Mouse (Mus musculus) lung, embryonic 16.5 days (tissue): ENCODE results near the gene Lrp2. TPM values are rescaled to one million over a fixed set of nuclear protein-coding genes. Genes with fewer than 3 reads are reported as not detected.
A peak's percentile ranks its signal among the peaks of the same experiment; 100 is the strongest.

ENCODE experiments used
- ATAC-seq: fragments of 200-750 bp; cut with Nextera tagmentation; 2 replicates; pipeline ENCODE4 v1.8.0; 2017; ENCODE audit warnings: low read depth, mild to moderate bottlenecking, moderate library complexity
- H3K27ac ChIP-seq: fragments of 300-500 bp; sonication (generic); 2 replicates; pipeline ENCODE4 v1.5.1; 2014; ENCODE audit warnings: mild to moderate bottlenecking, control low read depth, low read length
- H3K27me3 ChIP-seq: fragments of 300-500 bp; sonication (generic); 2 replicates; pipeline ENCODE4 v1.6.1; 2014; ENCODE audit warnings: low read depth, low read length, mixed read lengths; ENCODE audit not compliant: control insufficient read depth, insufficient read depth
- H3K36me3 ChIP-seq: fragments of 300-500 bp; sonication (generic); 2 replicates; pipeline ENCODE4 v1.6.1; 2014; ENCODE audit warnings: low read length; ENCODE audit not compliant: control insufficient read depth, insufficient read depth
- H3K4me1 ChIP-seq: fragments of 300-500 bp; sonication (generic); replicated peaks from 2 replicates; pipeline ENCODE4 v1.6.1; 2014; ENCODE audit warnings: low read length, mixed read lengths; ENCODE audit not compliant: control insufficient read depth, insufficient read depth
- H3K4me2 ChIP-seq: fragments of 300-500 bp; sonication (generic); 2 replicates; pipeline ENCODE4 v1.6.1; 2014; ENCODE audit warnings: low read depth, low read length, control low read depth
- H3K4me3 ChIP-seq: fragments of 300-500 bp; sonication (generic); 2 replicates; pipeline ENCODE4 v1.5.1; 2014; ENCODE audit warnings: mild to moderate bottlenecking, low read length, control low read depth
- H3K9ac ChIP-seq: fragments of 300-500 bp; sonication (generic); 2 replicates; pipeline ENCODE4 v1.6.1; 2014; ENCODE audit warnings: low read length, control low read depth
- H3K9me3 ChIP-seq: fragments of 300-500 bp; sonication (generic); 2 replicates; pipeline ENCODE4 v1.6.1; 2016; ENCODE audit warnings: low read length; ENCODE audit not compliant: control insufficient read depth
- WGBS: fragments of 180-500 bp; shearing (Covaris S2); extraction: QIAGEN DNeasy Blood & Tissue Kit; methylation state at CpG from one replicate; pipeline ENCODE4 v1.1.7; 2014; 5-methylcytosine and 5-hydroxymethylcytosine counted together
- polyA plus RNA-seq: library from polyadenylated mRNA; unstranded; fragments of >200 nt; fragmentation: Nextera tagmentation; extraction: Ambion mirVana; gene quantifications from 2 replicates; pipeline ENCODE4 v1.2.1, GENCODE M21; 2015

Gene Lrp2
- polyA plus RNA-seq, 1 experiment from 2014 or later = 0.29 TPM

- H3K36me3 ChIP-seq = no peaks in the 10 kb centered on the region
- no peaks in the 10 kb centered on the region for H3K4me1 ChIP-seq
- no peaks in the 10 kb centered on the region for H3K9me3 ChIP-seq
- H3K27ac ChIP-seq = no peak overlapping the region
- no peak overlapping the region for H3K4me3 ChIP-seq
- WGBS = 64% methylated on average over 5 of the region's 5 CpGs
- no peaks in the 10 kb centered on the region for H3K27me3 ChIP-seq
- H3K4me2 ChIP-seq = no peak overlapping the region
- no peak for ATAC-seq
- H3K9ac ChIP-seq = no peak overlapping the region
Measured at GRCm38 (mm10) chr2:69551639-69552038, 34.2 kb downstream of the Lrp2 start.

- H3K4me1 ChIP-seq = no peaks in the 10 kb centered on the region
- no peak for ATAC-seq
- 75% methylated on average over 11 of the region's 11 CpGs for WGBS
- no peak overlapping the region for H3K4me3 ChIP-seq
- no peak overlapping the region for H3K4me2 ChIP-seq
- H3K27ac ChIP-seq = no peak overlapping the region
- H3K36me3 ChIP-seq = no peaks in the 10 kb centered on the region
- H3K27me3 ChIP-seq = no peaks in the 10 kb centered on the region
- no peaks in the 10 kb centered on the region for H3K9me3 ChIP-seq
- H3K9ac ChIP-seq = no peak overlapping the region
Measured at GRCm38 (mm10) chr2:69546823-69547222, 39.0 kb downstream of the Lrp2 start.

GRCm38 (mm10) chr2:69536018-69536417, 49.8 kb downstream of the Lrp2 start:
- Histone ChIP-seq H3K27me3 (no peaks in the 10 kb centered on the region), H3K4me3 (no peak overlapping the region), H3K9ac (no peak overlapping the region), H3K4me2 (no peak overlapping the region), H3K4me1 (peaks cover 3% of the 10 kb centered on the region; the same call in 1 of the 2 replicates), H3K9me3 (no peaks in the 10 kb centered on the region), H3K27ac (no peak overlapping the region), H3K36me3 (no peaks in the 10 kb centered on the region)
- WGBS = 75% methylated on average over 7 of the region's 7 CpGs
- ATAC-seq = no peak

GRCm38 (mm10) chr2:69531528-69532055, 54.3 kb downstream of the Lrp2 start:
- peak; percentile 73 for ATAC-seq
- no peaks in the 10 kb centered on the region for H3K9me3 ChIP-seq
- 26% methylated on average over 3 of the region's 3 CpGs for WGBS

DNA sequence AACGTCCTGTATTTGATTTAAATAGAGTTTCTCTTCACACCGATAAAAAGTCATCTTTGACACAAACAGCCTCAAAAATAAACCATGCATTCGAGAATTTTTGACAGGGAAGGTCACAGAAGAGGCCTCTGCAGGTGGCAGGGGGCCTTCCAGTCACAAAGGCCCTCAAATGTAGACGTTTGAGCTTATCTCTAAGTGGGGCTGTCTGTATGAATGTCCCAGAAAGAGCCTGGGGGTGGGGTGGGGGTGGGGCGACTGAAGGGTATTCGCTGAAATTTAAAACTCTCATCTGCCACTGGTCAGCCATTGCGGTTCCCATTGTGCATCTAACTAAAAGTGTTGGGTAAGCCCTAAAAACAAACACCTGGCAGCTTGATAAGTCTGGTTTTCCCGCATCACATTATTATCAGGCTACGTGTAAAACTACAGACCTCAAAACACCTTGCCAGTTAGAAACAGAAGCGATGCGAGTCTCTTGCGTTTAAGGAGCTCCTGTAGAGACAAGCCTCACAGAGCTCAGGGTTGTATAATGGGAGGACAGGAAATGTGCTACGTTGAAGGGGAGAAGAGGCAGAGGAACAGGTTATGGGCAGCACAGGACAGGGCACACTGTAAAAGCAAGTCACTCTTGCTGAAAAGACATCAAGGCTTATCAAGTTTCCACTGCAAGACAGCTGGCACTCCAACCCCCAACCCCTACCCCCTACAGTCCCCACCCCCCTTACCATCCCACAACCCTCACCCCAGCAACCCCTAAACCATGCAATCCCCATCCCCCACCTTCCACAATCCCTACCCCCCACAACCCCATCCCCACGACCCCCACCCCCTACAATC, 55.0 kb downstream of the Lrp2 start:
- Histone ChIP-seq H3K4me1 (peaks cover 11% of the 10 kb centered on the region; the same call in 1 of the 2 replicates), H3K4me2 (peak overlapping the region; percentile 19), H3K36me3 (no peaks in the 10 kb centered on the region), H3K27ac (no peak overlapping the region), H3K9me3 (no peaks in the 10 kb centered on the region), H3K4me3 (no peak overlapping the region), H3K27me3 (no peaks in the 10 kb centered on the region), H3K9ac (no peak overlapping the region)
- ATAC-seq = peak; percentile 61
- 6% methylated on average over 13 of the region's 14 CpGs for WGBS

More at GRCm38 (mm10) chr2:69531528-69532055, 54.3 kb downstream of the Lrp2 start:
- no peak overlapping the region for H3K27ac ChIP-seq
- H3K4me2 ChIP-seq = no peak overlapping the region
- H3K9ac ChIP-seq = no peak overlapping the region
- no peaks in the 10 kb centered on the region for H3K27me3 ChIP-seq
- no peak overlapping the region for H3K4me3 ChIP-seq
- peaks cover 11% of the 10 kb centered on the region; the same call in 1 of the 2 replicates for H3K4me1 ChIP-seq
- H3K36me3 ChIP-seq = no peaks in the 10 kb centered on the region

GRCm38 (mm10) chr2:69530126-69530525, 55.7 kb downstream of the Lrp2 start:
- Histone ChIP-seq H3K27me3 (no peaks in the 10 kb centered on the region), H3K4me1 (peaks cover 11% of the 10 kb centered on the region; the same call in 1 of the 2 replicates), H3K36me3 (no peaks in the 10 kb centered on the region), H3K4me2 (no peak overlapping the region), H3K9ac (no peak overlapping the region), H3K27ac (no peak overlapping the region), H3K9me3 (no peaks in the 10 kb centered on the region), H3K4me3 (no peak overlapping the region)
- no peak for ATAC-seq
- 28% methylated on average over 5 of the region's 5 CpGs for WGBS

DNA sequence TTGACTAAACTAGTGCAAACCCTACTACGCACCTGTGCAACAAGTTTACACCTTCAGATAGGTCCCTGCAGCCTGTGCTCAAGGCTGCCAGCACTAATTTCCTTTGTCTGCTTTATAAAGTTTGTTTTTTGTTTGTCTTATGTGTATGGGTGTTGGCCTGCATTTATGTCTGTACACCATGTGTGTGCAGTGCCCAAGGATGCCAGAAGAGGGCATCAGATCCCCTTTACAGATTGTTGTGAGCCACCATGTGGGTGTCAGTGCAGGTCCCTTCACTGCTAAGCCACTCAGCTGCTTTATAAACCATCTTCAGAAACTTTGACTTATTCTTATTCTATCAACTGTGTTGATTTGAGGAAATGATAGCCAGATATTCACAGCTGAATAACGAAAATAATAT, 65.6 kb downstream of the Lrp2 start:
- Histone ChIP-seq H3K27me3 (no peaks in the 10 kb centered on the region), H3K36me3 (no peaks in the 10 kb centered on the region), H3K9ac (no peak overlapping the region), H3K4me1 (no peaks in the 10 kb centered on the region), H3K4me3 (no peak overlapping the region), H3K27ac (no peak overlapping the region), H3K4me2 (no peak overlapping the region), H3K9me3 (no peaks in the 10 kb centered on the region)
- WGBS = 91% methylated on average over 2 of the region's 2 CpGs
- ATAC-seq = no peak

DNA sequence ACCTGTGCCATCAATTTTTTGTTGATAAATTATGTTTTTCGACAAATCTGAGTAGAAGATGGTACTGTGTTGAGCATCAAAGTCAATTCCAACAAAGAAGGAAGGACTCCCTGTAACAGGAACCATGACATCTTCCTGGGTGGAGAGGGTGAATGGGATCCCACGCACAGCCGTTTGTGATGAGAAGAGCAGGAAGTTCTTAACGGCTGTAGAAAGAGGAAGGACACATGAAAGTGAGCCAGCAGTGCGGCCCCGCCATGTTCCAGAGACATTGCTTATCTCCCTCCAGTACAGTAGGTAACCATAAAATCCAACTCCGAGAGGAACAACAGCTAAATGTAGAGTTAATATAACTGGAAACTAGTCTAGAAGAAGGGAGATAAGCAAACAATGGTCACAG, 67.6 kb downstream of the Lrp2 start:
- WGBS = 63% methylated on average over 7 of the region's 7 CpGs
- Histone ChIP-seq H3K27ac (no peak overlapping the region), H3K27me3 (no peaks in the 10 kb centered on the region), H3K4me2 (no peak overlapping the region), H3K4me3 (no peak overlapping the region), H3K4me1 (no peaks in the 10 kb centered on the region), H3K9ac (no peak overlapping the region), H3K36me3 (no peaks in the 10 kb centered on the region), H3K9me3 (no peaks in the 10 kb centered on the region)
- ATAC-seq = no peak

- no peaks in the 10 kb centered on the region for H3K9me3 ChIP-seq
- WGBS = 79% methylated on average over 5 of the region's 5 CpGs
- no peak for ATAC-seq
- H3K27ac ChIP-seq = no peak overlapping the region
- no peak overlapping the region for H3K4me3 ChIP-seq
- no peaks in the 10 kb centered on the region for H3K4me1 ChIP-seq
- no peaks in the 10 kb centered on the region for H3K27me3 ChIP-seq
- H3K4me2 ChIP-seq = no peak overlapping the region
- no peak overlapping the region for H3K9ac ChIP-seq
- H3K36me3 ChIP-seq = no peaks in the 10 kb centered on the region
Measured at GRCm38 (mm10) chr2:69511766-69512165, 74.1 kb downstream of the Lrp2 start.
